Mouse (Mus musculus): ENCODE data around the gene Pcsk1.

GRCm38 (mm10) chr13:75090411-75090779 lies 769 bp downstream of the Pcsk1 start:
- no peak for TF ChIP-seq POLR2A (IDR thresholded peaks at IDR 0.05; ENCODE audit: borderline replicate concordance, extremely low read depth, low read depth, low read length)
- no peak for TF ChIP-seq CTCF (IDR thresholded peaks at IDR 0.05; ENCODE audit: insufficient read depth, low read length)

Measured in lung, adult 2 months (tissue).